Mouse (Mus musculus): ENCODE data around the gene Cdnf.

DNA sequence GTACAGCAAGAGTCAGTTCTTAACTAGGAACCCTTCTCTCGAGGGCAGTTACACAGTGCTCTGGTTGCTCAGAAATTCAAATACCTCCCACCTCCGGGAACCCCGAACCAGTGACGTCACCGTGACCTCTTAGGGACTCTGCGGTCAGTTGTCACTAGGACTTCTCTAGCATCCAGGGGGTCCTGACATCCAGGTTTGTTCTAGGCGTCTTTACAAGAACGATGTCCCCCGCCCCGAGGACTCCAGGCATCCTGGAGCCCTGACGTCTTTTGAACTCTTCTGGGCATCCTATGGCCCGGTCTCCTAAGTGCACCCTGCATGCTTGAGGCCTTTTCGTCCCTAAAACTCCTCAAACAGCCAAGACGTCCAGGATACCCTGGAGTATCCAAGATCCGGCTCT lies 754 bp upstream of the Cdnf start:
- TF ChIP-seq CTCF (IDR thresholded peaks at IDR 0.05; ENCODE audit: extremely low read depth, insufficient read length, insufficient replicate concordance, low read depth, low read length) (no peak), POLR2A (IDR thresholded peaks at IDR 0.05; ENCODE audit: low read depth, low read length) (no peak)

Measured in small intestine, adult 2 months (tissue).